Mouse (Mus musculus) Patski (cell line): Measurements from ENCODE around the gene Krt1. TPM values are rescaled to one million over a fixed set of nuclear protein-coding genes. Genes with fewer than 3 reads are reported as not detected.

ENCODE experiments used
- ATAC-seq: fragments of 100-300 bp; one replicate; pipeline ENCODE4 v1.8.0; 2021
- CTCF ChIA-PET: fragments of 350-600 bp; sonication (Branson Sonifier 250); formaldehyde crosslinking; loops from one replicate; lab custom pipeline; 2022; ENCODE audit warnings: inconsistent platforms; lab: Charles Lee
- POLR2A ChIA-PET: fragments of 350-600 bp; sonication (Branson Sonifier 250); formaldehyde crosslinking; loops from one replicate; lab custom pipeline; 2022; ENCODE audit warnings: antibody characterized with exemption, inconsistent platforms; lab: Charles Lee
- DNase-seq: peaks from one replicate; pipeline ENCODE4 v3.0.0-alpha.2; 2011; ENCODE audit warnings: low read depth, low spot score
- H3K27me3 ChIP-seq: fragments of 371-371 bp; one replicate; pipeline ENCODE4 v1.5.1; 2021
- CTCF ChIP-seq: fragments of 100-300 bp; IDR thresholded peaks from one replicate; pipeline ENCODE4 v1.5.1; 2021
- in situ Hi-C: fragments of 300-500 bp; cut with MboI; formaldehyde crosslinking; loops from 3 replicates; pipeline ENCODE4 v1.11.1; 2018; ENCODE audit warnings: low pct_unique_long_range_greater_than_20kb, mixed read lengths
- polyA plus RNA-seq: library from polyadenylated mRNA; unstranded; gene quantifications from one replicate; pipeline ENCODE4 v1.2.3, GENCODE M21; 2021

Krt1 gene
- not detected for polyA plus RNA-seq

GRCm38 (mm10) chr15:101850694-101851093 is at the start of gene Krt1:
Gene Krt1, minus strand, starts transcription at chr15:101850794.
- no peak for TF ChIP-seq CTCF
- DNase-seq, result no peak
- ATAC-seq, result no peak
- POLR2A ChIA-PET, result no interaction called here
- CTCF ChIA-PET, result interaction anchor here (1.3 kb wide), 1 partner anchor 120 kb away, joined by 6 read pairs; no protein-coding TSS in a partner anchor
- in situ Hi-C loops, result loop anchor here (25.0 kb wide), 1 partner anchor 112 kb away; the partner anchor contains the start of gene Krt78
- peaks cover 22% of the 10 kb centered on the region for H3K27me3 ChIP-seq

DNA sequence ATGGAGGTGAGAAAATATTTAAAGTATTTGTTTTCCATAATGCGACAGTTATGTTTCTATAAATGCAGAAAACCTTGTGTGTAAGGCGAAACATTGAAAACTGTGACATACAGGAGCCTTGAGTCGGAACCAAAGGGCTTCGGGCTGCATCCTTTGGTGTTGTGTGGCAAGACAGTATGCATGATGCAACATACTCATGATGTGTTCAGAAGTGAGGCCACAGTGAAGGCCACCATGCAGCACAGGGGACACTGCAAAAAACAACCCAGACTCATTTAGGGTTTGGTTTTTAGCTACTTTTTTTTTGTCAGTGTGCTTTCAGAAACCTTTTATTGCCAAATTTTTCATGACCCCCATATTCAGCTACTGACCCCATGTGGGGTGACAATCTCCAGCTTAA is 44.6 kb upstream of the Krt1 start:
- ChIA-PET POLR2A (no interaction called here), CTCF (no interaction called here)
- in situ Hi-C loops, result no loop called here
- no peak for TF ChIP-seq CTCF
- H3K27me3 ChIP-seq, result peaks cover 24% of the 10 kb centered on the region
- DNase-seq, result no peak
- ATAC-seq, result no peak

DNA sequence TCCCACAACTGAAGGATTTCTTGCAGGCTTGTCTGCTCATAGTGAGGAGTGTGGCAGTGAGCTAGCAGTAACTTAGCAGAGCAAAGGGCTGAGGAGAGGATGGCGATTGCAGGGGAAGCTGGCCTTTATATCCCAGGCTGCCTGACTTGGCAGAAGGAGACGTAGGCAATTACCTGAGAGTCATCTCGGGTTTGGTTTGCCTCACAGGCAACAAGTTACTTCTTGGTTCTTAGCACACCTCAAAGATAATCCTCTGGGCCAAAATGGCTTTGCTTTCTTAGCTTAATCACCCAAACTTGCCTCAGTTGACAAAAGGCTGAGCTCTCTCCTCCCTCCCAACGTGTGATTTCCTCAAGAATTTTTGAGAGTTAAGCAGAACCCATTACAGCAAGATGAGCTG is 42.2 kb upstream of the Krt1 start, which contains the start of gene Krt76:
Gene Krt76 (minus strand): TSS at position 101 of the 400 bp plus-strand sequence.
- ATAC-seq (no peak), DNase-seq (no peak)
- CTCF ChIA-PET, result interaction anchor here (0.8 kb wide), 1 partner anchor 14 kb away, joined by 3 read pairs; no protein-coding TSS in a partner anchor
- in situ Hi-C loops, result no loop called here
- POLR2A ChIA-PET, result no interaction called here
- TF ChIP-seq CTCF, result no peak
- H3K27me3 ChIP-seq, result peaks cover 28% of the 10 kb centered on the region

DNA sequence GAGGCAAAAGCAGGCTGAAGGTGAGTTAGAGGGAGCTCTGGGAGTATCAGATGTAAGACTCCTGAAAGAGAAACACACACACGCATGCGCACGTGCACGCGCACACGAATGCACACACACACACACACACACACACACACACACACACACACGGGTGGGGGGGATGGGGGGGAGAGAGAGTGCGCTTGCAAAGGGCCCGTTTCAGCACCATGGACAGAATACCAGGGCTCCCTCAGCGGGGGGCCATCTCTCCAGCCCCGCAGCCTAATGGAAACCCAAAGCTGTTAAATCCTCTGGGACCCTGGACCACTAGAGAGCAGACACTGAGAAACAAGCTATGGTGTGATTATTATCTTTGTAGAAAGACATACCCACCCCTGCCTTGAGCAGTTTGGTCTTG is 29.2 kb upstream of the Krt1 start:
- ATAC-seq (no peak), DNase-seq (no peak)
- H3K27me3 ChIP-seq, result peaks cover 15% of the 10 kb centered on the region
- CTCF ChIA-PET, result interaction anchor here (2.5 kb wide), 1 partner anchor 9 kb away, joined by 9 read pairs; no protein-coding TSS in a partner anchor
- POLR2A ChIA-PET, result no interaction called here
- in situ Hi-C loops, result no loop called here
- TF ChIP-seq CTCF, result no peak

- no peak for TF ChIP-seq CTCF
- in situ Hi-C loops, result no loop called here
- CTCF ChIA-PET, result no interaction called here
- ATAC-seq (no peak), DNase-seq (no peak)
- POLR2A ChIA-PET, result no interaction called here
- H3K27me3 ChIP-seq, result peaks cover 8% of the 10 kb centered on the region
Measured at GRCm38 (mm10) chr15:101878041-101878440, 27.4 kb upstream of the Krt1 start.

DNA sequence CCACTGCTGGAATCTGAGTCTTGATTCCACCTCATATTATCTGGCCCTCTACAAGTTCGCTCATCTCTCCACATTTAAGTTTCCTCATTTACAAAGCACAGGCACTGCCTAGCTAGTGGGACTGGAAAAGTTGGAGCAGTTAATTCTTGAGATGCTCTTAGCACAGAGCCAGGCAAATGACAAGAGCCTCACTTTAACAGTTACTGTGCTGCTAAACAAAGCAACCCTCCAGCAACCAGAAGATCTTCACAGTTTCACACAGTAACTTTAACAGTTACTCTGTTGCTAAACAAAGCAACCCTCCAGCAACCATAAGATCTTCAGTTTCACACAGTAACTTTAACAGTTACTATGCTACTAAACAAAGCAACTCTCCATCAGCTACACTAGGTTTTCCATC is 23.8 kb upstream of the Krt1 start:
- in situ Hi-C loops, result loop anchor here (25.0 kb wide), 1 partner anchor 88 kb away; the partner anchor contains the start of gene Krt78
- TF ChIP-seq CTCF, result no peak
- ATAC-seq (no peak), DNase-seq (no peak)
- peaks cover 20% of the 10 kb centered on the region for H3K27me3 ChIP-seq
- ChIA-PET POLR2A (no interaction called here), CTCF (no interaction called here)

DNA sequence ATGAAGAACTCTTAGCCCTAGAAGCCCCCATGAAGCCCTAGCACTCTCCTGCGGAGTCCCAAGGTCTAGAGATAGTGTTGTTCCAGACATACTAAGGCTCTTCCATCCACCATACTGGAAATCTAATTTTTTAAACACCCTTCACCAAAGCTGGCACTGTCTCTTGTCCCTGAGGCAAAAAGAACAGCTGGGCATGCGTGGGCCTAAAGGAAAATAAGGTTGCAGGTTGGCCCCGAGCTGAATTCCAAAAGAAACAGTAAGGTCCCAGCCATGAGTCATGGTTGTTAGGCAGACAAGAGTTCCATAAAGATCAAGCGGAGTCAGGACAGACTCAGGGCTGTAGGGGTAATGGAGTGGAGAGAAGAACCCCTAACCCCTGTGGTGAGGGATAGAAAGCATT is 22.6 kb upstream of the Krt1 start:
- no peak for TF ChIP-seq CTCF
- in situ Hi-C loops, result loop anchor here (25.0 kb wide), 1 partner anchor 89 kb away; the partner anchor contains the start of gene Krt78
- ATAC-seq (peak; percentile 41), DNase-seq (no peak)
- H3K27me3 ChIP-seq, result peaks cover 25% of the 10 kb centered on the region
- CTCF ChIA-PET, result no interaction called here
- POLR2A ChIA-PET, result no interaction called here

- TF ChIP-seq CTCF, result no peak
- DNase-seq (no peak), ATAC-seq (no peak)
- in situ Hi-C loops, result loop anchor here (25.0 kb wide), 1 partner anchor 93 kb away; the partner anchor contains the start of gene Krt78
- peaks cover 35% of the 10 kb centered on the region for H3K27me3 ChIP-seq
- POLR2A ChIA-PET, result no interaction called here
- CTCF ChIA-PET, result no interaction called here
Measured at GRCm38 (mm10) chr15:101869431-101869830, 18.8 kb upstream of the Krt1 start, which contains the start of gene Krt77. Gene Krt77, minus strand, starts transcription at chr15:101869705.

- DNase-seq (no peak), ATAC-seq (no peak)
- POLR2A ChIA-PET, result no interaction called here
- in situ Hi-C loops, result loop anchor here (25.0 kb wide), 1 partner anchor 96 kb away; the partner anchor contains the start of gene Krt78
- CTCF ChIA-PET, result no interaction called here
- no peak for TF ChIP-seq CTCF
- H3K27me3 ChIP-seq, result peaks cover 42% of the 10 kb centered on the region
Measured at GRCm38 (mm10) chr15:101866754-101867153, 16.2 kb upstream of the Krt1 start.

GRCm38 (mm10) chr15:101860421-101861130 is 10.0 kb upstream of the Krt1 start:
- in situ Hi-C loops, result loop anchor here (25.0 kb wide), 1 partner anchor 102 kb away; the partner anchor contains the start of gene Krt78
- H3K27me3 ChIP-seq, result peaks cover 37% of the 10 kb centered on the region
- ATAC-seq, result no peak
- CTCF ChIA-PET, result no interaction called here
- POLR2A ChIA-PET, result no interaction called here
- DNase-seq, result no peak
- TF ChIP-seq CTCF, result no peak

DNA sequence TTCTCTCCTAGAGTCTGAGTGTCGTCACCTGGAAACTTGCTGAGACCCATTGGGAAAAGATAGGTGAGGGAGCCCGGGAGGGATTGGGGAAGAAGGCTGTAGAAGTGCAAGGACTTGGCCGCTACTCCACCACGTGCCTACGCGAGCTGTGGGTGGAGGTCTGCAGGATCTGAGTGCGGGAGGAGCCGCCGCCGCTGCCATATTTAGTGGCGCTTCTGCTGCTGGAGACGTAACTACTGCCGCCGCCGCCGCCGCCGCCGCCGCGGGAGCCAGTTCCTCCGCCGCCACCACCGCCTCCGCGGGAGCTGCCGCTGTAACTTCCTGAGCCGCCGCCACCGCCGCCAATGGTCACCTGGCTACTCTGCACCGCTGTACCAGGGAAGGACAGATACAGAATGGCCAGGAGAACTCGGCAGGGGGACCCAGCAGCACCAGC is 9.2 kb upstream of the Krt1 start:
- H3K27me3 ChIP-seq, result peaks cover 30% of the 10 kb centered on the region
- in situ Hi-C loops, result loop anchor here (25.0 kb wide), 1 partner anchor 103 kb away; the partner anchor contains the start of gene Krt78
- ChIA-PET POLR2A (no interaction called here), CTCF (no interaction called here)
- ATAC-seq, result no peak
- no peak for DNase-seq
- no peak for TF ChIP-seq CTCF
